Mouse (Mus musculus) forebrain, embryonic 12.5 days (tissue): Measurements from ENCODE around the gene Sh3bp5. TPM values are rescaled to one million over a fixed set of nuclear protein-coding genes. Genes with fewer than 3 reads are reported as not detected.
A peak's percentile ranks its signal among the peaks of the same experiment; 100 is the strongest.

Experiments
- ATAC-seq: fragments of 200-750 bp; cut with Nextera tagmentation; 2 replicates; pipeline ENCODE4 v1.8.0; 2017; ENCODE audit warnings: moderate TSS enrichment; ENCODE audit not compliant: low FRiP score
- H3K27ac ChIP-seq: fragments of 300-500 bp; sonication (generic); 2 replicates; pipeline ENCODE4 v1.5.1; 2016; ENCODE audit warnings: mild to moderate bottlenecking
- H3K27me3 ChIP-seq: fragments of 300-500 bp; sonication (generic); 2 replicates; pipeline ENCODE4 v1.6.1; 2016; ENCODE audit warnings: mild to moderate bottlenecking
- H3K36me3 ChIP-seq: fragments of 300-500 bp; sonication (generic); replicated peaks from 2 replicates; pipeline ENCODE4 v1.6.1; 2016; ENCODE audit warnings: mild to moderate bottlenecking
- H3K4me1 ChIP-seq: fragments of 300-500 bp; sonication (generic); 2 replicates; pipeline ENCODE4 v1.6.1; 2016
- H3K4me2 ChIP-seq: fragments of 300-500 bp; sonication (generic); 2 replicates; pipeline ENCODE4 v1.6.1; 2016; ENCODE audit warnings: mild to moderate bottlenecking, moderate library complexity
- H3K4me3 ChIP-seq: fragments of 300-500 bp; sonication (generic); replicated peaks from 2 replicates; pipeline ENCODE4 v1.5.1; 2016; ENCODE audit warnings: mild to moderate bottlenecking
- H3K9ac ChIP-seq: fragments of 300-500 bp; sonication (generic); 2 replicates; pipeline ENCODE4 v1.6.1; 2016; ENCODE audit warnings: mild to moderate bottlenecking
- H3K9me3 ChIP-seq: fragments of 300-500 bp; sonication (generic); 2 replicates; pipeline ENCODE4 v1.6.1; 2016
- WGBS: fragments of 180-500 bp; shearing (Covaris S2); methylation state at CpG from one replicate; pipeline ENCODE4 v1.1.7; 2016; 5-methylcytosine and 5-hydroxymethylcytosine counted together
- polyA plus RNA-seq: library from polyadenylated mRNA; unstranded; fragments of >200 nt; fragmentation: Nextera tagmentation; extraction: Ambion mirVana; gene quantifications from 2 replicates; pipeline ENCODE4 v1.2.1, GENCODE M21; 2016

Sh3bp5 gene
- polyA plus RNA-seq, 1 experiment from 2014 or later, result 37.7 TPM

DNA sequence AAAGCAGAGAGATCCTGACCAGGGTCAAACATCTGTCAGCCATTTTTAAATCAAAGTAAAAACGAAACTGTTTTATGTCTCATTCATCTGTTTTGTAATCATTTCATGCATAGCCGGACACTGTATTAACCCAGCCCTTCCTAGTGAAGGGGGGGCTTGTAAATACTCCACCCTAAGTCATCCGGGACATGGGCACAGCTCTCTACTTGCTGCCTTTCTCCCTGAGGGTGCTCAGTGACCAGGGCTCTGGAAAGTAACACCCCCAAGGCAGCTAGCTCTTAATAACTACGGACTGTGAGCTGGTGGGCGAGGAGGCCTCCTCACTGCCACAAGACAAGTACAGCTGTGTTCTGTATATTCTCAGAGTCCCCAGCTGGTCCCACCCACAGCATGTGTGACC, 13.1 kb upstream of the Sh3bp5 start:
- WGBS, result 65% methylated on average over 5 of the region's 5 CpGs
- Histone ChIP-seq H3K27ac (no peak overlapping the region), H3K9ac (no peak overlapping the region), H3K4me3 (no peak overlapping the region), H3K27me3 (no peaks in the 10 kb centered on the region), H3K9me3 (no peaks in the 10 kb centered on the region), H3K4me2 (no peak overlapping the region), H3K36me3 (no peaks in the 10 kb centered on the region), H3K4me1 (no peaks in the 10 kb centered on the region)
- ATAC-seq, result no peak

DNA sequence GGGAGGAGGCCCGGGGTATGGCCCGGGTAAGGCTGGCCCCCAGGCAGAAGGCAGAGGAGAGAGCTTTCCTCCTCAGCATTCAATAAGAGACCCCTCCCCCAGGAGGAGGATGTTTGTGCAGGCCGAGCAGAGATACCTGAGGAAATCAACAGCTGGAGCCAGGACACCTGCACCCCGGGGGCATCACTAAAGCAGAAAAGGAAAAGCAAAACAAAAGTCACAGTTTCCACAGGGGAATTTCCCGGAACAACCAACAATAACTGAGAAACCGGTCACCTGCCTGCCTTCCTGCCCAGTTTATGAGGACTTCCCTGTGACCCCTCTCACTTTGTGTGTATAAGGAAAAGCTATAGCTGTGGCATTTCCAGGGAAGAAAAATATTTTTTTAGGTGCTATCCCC, 7.7 kb upstream of the Sh3bp5 start:
- Histone ChIP-seq H3K9ac (no peak overlapping the region), H3K36me3 (no peaks in the 10 kb centered on the region), H3K4me3 (no peak overlapping the region), H3K4me1 (no peaks in the 10 kb centered on the region), H3K4me2 (no peak overlapping the region), H3K27me3 (no peaks in the 10 kb centered on the region), H3K27ac (no peak overlapping the region), H3K9me3 (no peaks in the 10 kb centered on the region)
- no peak for ATAC-seq
- 74% methylated on average over 6 of the region's 6 CpGs for WGBS

DNA sequence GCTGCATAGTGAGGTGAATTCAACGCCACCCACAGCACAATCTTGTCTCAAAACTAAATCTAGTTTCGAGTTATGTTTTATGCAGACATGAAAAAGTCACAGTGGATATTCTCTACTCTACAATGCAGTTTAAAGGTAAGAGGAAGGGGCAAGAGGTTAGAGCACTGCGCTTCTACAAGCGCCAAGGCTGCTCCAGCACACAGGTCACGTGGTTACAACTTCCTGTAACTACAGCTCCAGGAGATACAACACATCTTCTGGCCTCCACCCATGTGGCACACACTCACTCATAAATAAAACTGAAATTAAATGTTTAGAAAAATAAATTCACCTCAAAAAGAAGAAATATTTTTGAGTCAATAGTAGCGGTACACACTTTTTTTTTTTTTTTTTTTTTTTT, 4.8 kb upstream of the Sh3bp5 start:
- peaks cover 5% of the 10 kb centered on the region; the same call in 1 of the 2 replicates for H3K4me1 ChIP-seq
- H3K4me3 ChIP-seq, result no peak overlapping the region
- no peak overlapping the region for H3K4me2 ChIP-seq
- H3K27ac ChIP-seq, result no peak overlapping the region
- ATAC-seq, result no peak
- 0 out of 2 replicates have a peak, but pooled peaks cover 6% of the 10 kb centered on the region for H3K27me3 ChIP-seq
- WGBS, result 88% methylated on average over 6 of the region's 6 CpGs
- H3K9ac ChIP-seq, result no peak overlapping the region
- H3K9me3 ChIP-seq, result no peaks in the 10 kb centered on the region
- H3K36me3 ChIP-seq, result no peaks in the 10 kb centered on the region

DNA sequence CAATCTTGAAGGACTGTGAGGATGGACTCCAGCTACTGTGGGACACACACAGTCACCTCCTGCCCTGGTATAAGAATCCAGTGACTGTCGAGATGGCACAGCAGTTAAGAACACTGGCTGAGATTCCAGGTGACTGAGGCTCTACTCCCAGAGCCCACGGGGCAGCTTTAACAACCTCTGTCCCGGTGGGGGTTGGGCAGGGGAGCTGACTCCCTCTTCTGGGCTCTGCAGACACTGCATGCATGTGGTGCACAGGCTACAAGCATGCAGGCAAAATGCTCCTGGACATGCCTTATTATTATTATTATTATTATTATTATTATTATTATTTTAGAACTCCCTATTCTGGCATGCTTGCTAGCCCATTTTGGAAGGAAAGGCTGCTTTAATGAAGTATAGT, 4.4 kb upstream of the Sh3bp5 start:
- 40% methylated on average over 3 of the region's 3 CpGs for WGBS
- H3K9me3 ChIP-seq, result no peaks in the 10 kb centered on the region
- H3K4me1 ChIP-seq, result peaks cover 5% of the 10 kb centered on the region; the same call in 1 of the 2 replicates
- no peaks in the 10 kb centered on the region for H3K36me3 ChIP-seq
- no peak for ATAC-seq
- H3K27me3 ChIP-seq, result 0 out of 2 replicates have a peak, but pooled peaks cover 6% of the 10 kb centered on the region
- H3K9ac ChIP-seq, result no peak overlapping the region
- H3K4me2 ChIP-seq, result no peak overlapping the region
- H3K27ac ChIP-seq, result no peak overlapping the region
- H3K4me3 ChIP-seq, result no peak overlapping the region

DNA sequence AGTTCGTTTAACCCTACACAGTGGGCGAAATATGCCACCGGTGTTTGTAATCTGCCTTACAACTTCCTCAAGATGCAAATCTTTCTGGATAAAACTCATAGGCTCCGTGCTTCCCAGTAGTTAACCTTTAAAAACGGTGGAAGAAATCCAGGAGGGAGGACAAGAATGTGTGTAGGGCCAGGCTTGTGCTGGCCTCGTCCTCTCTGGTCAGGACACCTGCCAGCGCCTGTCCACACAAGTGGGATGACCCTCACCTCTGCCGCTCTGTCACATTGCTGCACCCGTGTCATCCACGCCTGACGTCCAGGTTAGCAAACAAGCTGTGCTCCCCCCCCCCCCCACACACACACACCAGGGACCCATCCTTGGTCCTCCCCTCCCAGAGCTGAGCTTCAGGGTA, 3.4 kb upstream of the Sh3bp5 start:
- H3K27me3 ChIP-seq, result 0 out of 2 replicates have a peak, but pooled peaks cover 6% of the 10 kb centered on the region
- WGBS, result 83% methylated on average over 10 of the region's 11 CpGs

DNA sequence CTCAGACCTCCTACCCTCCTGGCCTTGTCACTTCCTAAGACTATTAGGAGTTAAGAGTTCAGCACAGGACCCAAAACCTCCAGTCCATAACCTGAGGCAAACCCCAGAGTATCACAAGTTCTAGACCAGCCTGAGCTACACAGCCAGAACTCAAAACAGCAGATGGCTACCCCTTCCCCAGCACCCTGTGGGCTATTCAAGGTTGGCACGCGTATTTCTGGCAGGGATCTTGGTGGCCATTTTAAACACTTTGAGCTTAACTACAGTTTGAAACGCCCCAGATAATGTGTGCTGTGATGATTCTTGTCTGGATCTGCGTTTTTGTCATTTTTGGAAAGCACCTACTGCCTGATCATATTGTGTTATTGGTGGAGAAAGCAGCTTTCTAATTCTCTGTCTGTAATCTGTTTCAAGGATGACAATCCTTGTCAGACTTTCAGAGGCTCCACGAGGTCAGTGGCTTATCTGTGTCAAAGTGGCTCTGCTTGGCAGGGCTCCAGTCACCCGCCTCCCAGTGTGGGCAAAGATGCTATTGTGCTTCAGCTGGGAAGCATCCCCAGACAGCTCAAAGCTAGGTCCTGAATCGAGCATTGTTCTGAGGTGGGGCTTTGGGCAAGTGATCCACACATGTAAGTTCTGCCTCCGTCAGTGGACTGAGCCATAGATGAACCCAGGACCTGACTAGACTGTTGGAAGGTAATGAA, 2.1 kb upstream of the Sh3bp5 start:
- WGBS, result 76% methylated on average over 8 of the region's 8 CpGs

More for the DNA sequence above, 3.4 kb upstream of the Sh3bp5 start:
- H3K9ac ChIP-seq, result no peak overlapping the region
- no peak overlapping the region for H3K27ac ChIP-seq
- no peaks in the 10 kb centered on the region for H3K9me3 ChIP-seq
- H3K36me3 ChIP-seq, result no peaks in the 10 kb centered on the region
- ATAC-seq, result no peak
- H3K4me2 ChIP-seq, result no peak overlapping the region
- H3K4me3 ChIP-seq, result no peak overlapping the region
- H3K4me1 ChIP-seq, result peaks cover 5% of the 10 kb centered on the region; the same call in 1 of the 2 replicates

DNA sequence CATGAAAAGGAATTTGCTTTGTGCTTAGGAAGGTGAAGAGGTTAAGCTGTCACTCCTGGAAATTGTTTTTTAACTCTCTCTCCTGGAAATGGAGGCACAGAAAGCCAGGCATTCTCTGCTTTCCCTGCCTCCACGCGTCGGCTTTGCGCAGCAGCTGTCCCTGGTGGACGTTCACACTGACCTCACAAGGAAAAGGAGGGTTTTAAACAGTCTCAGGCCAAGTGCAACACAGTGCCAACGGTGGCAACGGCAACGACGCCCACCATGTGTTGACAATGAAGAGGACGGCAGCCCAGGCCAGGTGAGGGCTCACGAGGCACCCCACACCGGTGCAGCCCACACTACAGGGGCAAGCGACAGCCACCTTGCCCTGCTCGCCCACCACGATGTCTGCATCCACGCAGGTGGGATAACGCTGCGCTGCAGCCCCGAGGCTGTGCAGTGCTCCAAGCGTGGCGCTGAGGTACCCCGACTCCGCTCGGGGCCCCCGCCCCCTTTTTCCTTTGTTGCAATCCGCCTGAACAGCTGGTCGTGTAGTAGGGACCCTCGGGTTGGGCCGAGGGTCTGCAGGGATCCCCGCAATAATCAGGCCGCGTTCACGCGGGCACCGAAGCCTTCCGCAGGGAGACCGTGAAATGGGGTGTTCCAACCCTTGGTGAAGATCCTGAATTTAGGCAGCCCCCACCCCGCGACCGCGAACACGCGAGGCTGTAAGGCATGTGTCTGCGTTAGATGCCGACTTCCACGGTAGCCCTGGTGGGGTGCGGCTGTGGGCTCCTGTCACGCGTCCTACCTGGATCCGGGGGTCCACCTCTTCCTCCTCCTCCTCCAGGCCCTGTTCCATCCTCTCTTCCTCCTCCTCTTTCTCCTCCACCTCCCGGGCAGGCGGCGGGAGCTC, 611 bp downstream of the Sh3bp5 start:
- peak overlapping the region; percentile 83 for H3K9ac ChIP-seq
- WGBS, result 1% methylated on average over 53 of the region's 53 CpGs
- H3K9me3 ChIP-seq, result no peaks in the 10 kb centered on the region
- peak overlapping the region; percentile 74 for H3K4me3 ChIP-seq
- peak; percentile 71 for ATAC-seq
- H3K36me3 ChIP-seq, result no peaks in the 10 kb centered on the region; the same call in 1 of the 2 replicates
- H3K4me1 ChIP-seq, result peaks cover 13% of the 10 kb centered on the region; the same call in 1 of the 2 replicates
- peaks cover 11% of the 10 kb centered on the region for H3K27me3 ChIP-seq
- H3K27ac ChIP-seq, result peak overlapping the region; percentile 84
- peak overlapping the region; percentile 83 for H3K4me2 ChIP-seq

More for the DNA sequence above, 2.1 kb upstream of the Sh3bp5 start:
- ATAC-seq, result no peak
- Histone ChIP-seq H3K27me3 (peaks cover 11% of the 10 kb centered on the region), H3K4me3 (no peak overlapping the region), H3K9me3 (no peaks in the 10 kb centered on the region), H3K36me3 (no peaks in the 10 kb centered on the region), H3K4me2 (no peak overlapping the region), H3K9ac (no peak overlapping the region), H3K4me1 (peaks cover 13% of the 10 kb centered on the region; the same call in 1 of the 2 replicates), H3K27ac (no peak overlapping the region)

DNA sequence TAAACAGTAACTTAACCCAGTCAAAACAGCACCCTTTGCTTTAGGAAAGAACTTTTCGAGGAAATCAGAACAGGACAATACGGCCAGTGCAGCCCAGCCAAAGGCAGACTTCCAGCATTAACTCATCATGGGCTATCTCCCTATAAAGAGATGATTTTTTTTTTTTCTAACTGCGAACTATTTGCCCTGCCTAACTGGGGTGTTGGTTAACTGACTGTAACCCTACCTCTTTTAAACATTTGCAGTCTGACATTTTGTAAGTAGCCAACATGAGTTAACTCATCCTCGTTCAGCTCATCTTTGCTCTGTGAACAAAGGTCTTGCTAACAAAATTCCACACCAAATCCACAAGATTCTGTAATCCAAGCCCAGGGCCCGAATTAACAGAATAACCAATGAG, 1.5 kb downstream of the Sh3bp5 start:
- Histone ChIP-seq H3K36me3 (no peaks in the 10 kb centered on the region; the same call in 1 of the 2 replicates), H3K4me3 (peak overlapping the region; percentile 74)

DNA sequence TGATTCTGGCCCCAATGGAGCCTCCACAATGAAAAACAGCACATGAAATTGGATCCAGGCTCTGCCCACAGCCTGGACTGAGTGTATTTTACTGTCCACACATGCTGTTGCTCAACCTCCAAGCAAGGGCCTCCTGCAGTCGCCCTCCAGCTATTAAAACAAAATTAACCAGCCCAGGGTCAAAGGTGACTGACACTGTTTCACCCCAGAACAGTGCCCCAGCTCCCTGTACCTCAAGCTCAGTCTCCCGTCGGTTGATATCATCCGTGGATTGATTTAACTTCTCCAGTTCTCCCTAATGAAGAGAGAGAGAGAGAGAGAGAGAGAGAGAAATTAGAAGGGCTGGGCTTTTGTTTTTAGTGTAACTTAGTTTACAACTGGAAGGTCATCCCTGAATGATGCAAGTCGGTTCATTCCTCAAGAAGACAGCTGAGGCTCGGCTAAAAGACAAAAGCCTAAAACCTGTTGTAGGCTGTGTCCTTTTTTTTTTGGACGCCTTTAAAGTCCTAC, 2.0 kb downstream of the Sh3bp5 start:
- ATAC-seq, result no peak
- WGBS, result 34% methylated on average over 7 of the region's 7 CpGs
- peak overlapping the region; percentile 83 for H3K4me2 ChIP-seq
- no peak overlapping the region for H3K27ac ChIP-seq
- no peaks in the 10 kb centered on the region for H3K9me3 ChIP-seq
- peaks cover 15% of the 10 kb centered on the region; the same call in 1 of the 2 replicates for H3K4me1 ChIP-seq
- H3K9ac ChIP-seq, result no peak overlapping the region
- peaks cover 11% of the 10 kb centered on the region for H3K27me3 ChIP-seq
- peak overlapping the region; percentile 15; the same call in 1 of the 2 replicates for H3K4me3 ChIP-seq
- no peaks in the 10 kb centered on the region; the same call in 1 of the 2 replicates for H3K36me3 ChIP-seq

More for the DNA sequence above, 1.5 kb downstream of the Sh3bp5 start:
- WGBS, result 66% methylated on average over 5 of the region's 5 CpGs
- peak overlapping the region; percentile 83 for H3K4me2 ChIP-seq
- H3K4me1 ChIP-seq, result peaks cover 13% of the 10 kb centered on the region; the same call in 1 of the 2 replicates
- H3K27ac ChIP-seq, result no peak overlapping the region
- ATAC-seq, result no peak
- H3K9ac ChIP-seq, result no peak overlapping the region
- H3K9me3 ChIP-seq, result no peaks in the 10 kb centered on the region
- peaks cover 11% of the 10 kb centered on the region for H3K27me3 ChIP-seq

DNA sequence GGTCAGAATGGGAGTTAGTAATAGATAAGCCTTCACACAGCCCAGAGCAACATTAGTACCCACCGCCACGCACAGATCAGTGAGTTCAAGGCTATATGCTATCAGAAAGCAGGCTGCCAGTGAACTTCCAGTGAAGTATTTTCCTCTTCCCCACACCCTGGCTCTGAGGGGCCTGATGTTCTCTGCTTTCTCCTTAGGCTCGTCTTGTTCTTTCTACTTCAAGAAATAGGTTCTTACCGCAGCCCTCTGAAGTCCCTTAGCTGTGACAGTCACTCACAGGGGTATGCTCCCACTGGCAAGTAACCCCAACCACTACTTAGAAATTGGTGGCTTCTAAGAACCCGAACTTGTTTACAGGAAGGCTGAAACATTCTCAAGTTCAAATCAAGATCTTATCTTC, 2.8 kb downstream of the Sh3bp5 start:
- no peaks in the 10 kb centered on the region for H3K9me3 ChIP-seq
- 83% methylated on average over 5 of the region's 5 CpGs for WGBS
- no peak overlapping the region for H3K27ac ChIP-seq
- H3K27me3 ChIP-seq, result peaks cover 11% of the 10 kb centered on the region
- no peak overlapping the region for H3K9ac ChIP-seq
- no peak overlapping the region for H3K4me2 ChIP-seq
- H3K4me3 ChIP-seq, result no peak overlapping the region
- peaks cover under 1% of the 10 kb centered on the region; the same call in 1 of the 2 replicates for H3K36me3 ChIP-seq
- peaks cover 17% of the 10 kb centered on the region; the same call in 1 of the 2 replicates for H3K4me1 ChIP-seq
- no peak for ATAC-seq

DNA sequence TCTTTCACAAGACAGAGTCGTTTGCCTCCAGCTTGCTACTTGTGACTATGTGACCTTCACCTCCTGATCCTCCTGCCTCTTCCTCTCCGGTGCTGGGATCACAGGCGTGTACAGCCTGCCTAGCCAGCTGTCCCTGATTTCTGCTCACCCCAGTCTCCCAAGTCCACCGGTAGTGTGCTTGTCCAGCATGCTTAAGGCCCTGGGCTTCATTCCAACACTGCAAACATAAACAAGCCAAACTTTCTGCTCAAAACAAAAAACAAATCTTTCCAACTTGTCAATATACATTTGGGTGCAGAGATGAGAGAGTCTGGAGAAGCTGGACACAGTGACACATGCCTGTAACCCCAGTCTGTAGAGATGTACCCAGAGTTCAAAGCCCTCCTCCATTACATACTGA, 3.5 kb downstream of the Sh3bp5 start:
- WGBS, result 59% methylated on average over 4 of the region's 4 CpGs
- H3K9ac ChIP-seq, result no peak overlapping the region

DNA sequence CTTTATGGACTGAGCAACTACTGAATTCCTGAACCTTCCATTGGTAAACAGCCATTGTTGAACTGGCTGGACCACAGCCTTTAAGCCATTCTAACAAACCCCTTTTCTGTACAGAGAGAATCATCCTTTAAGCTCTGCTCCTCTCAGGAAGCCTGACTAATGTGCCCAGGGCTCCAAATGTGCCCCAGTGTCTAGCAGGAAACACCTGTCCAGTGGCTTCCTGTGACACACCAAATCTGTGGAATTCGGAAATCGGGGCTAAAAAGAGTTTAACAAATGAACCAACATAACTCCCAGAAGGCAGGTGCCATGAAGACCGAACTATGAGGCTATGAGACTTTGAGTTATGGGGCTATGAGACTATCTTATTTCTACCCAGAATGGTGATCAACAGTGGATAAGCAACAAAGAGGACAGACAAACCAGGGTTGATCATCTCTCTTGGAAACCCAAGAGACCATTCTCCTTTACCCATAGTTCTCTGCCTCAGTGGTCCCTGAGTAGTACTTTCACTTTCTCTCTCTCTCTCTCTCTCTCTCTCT, 4.0 kb downstream of the Sh3bp5 start:
- 91% methylated on average over 3 of the region's 3 CpGs for WGBS
- no peaks in the 10 kb centered on the region for H3K9me3 ChIP-seq
- no peak overlapping the region for H3K27ac ChIP-seq
- no peak overlapping the region for H3K9ac ChIP-seq
- H3K27me3 ChIP-seq, result peaks cover 5% of the 10 kb centered on the region
- no peak overlapping the region for H3K4me3 ChIP-seq
- H3K4me1 ChIP-seq, result peaks cover 17% of the 10 kb centered on the region; the same call in 1 of the 2 replicates
- no peak for ATAC-seq
- no peak overlapping the region for H3K4me2 ChIP-seq
- peaks cover 10% of the 10 kb centered on the region for H3K36me3 ChIP-seq

More for the DNA sequence above, 3.5 kb downstream of the Sh3bp5 start:
- H3K4me2 ChIP-seq, result no peak overlapping the region
- no peak for ATAC-seq
- H3K27ac ChIP-seq, result no peak overlapping the region
- peaks cover 9% of the 10 kb centered on the region for H3K27me3 ChIP-seq
- no peak overlapping the region for H3K4me3 ChIP-seq
- H3K36me3 ChIP-seq, result peaks cover 7% of the 10 kb centered on the region
- H3K9me3 ChIP-seq, result no peaks in the 10 kb centered on the region
- peaks cover 17% of the 10 kb centered on the region; the same call in 1 of the 2 replicates for H3K4me1 ChIP-seq
